Mouse (Mus musculus): ENCODE measurements around the gene Hist1h2ai.
"Not testable (repeated sequence)": the region's sequence is repeated elsewhere in the genome, so short reads cannot be mapped to it uniquely, and the experiment has no call there.

The Hist1h2ai gene

DNA sequence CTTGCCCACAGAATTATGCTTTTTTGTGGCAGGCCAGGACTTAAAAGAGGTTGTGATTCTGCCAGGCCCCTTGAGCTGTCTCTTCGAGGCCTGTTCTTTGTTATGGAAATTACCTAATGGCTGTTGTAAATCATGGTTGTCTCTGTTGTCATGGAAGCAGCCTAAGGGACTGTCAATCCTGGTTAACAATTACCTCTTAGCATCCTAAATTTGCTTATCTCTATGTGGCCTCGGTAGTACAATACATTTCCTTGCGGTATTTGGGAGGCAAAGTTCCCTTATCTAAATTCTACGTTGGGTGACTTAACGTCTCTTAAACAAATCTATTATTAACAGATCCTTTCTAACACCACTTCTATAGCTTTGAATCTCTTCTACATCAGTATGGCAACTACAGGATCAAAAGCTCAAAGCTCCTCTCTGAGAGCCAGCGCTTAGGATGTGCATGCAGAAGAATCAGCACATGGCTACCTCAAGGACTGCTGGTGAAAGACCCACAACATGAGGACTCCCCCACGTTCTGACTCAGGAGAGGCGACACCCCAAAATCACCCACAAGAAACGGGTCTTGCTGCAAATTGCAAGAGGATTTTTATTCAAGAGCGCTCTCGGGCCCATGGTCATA lies 11.8 kb downstream of the Hist1h2ai start:
- no peak for DNase-seq (ENCODE audit: low read depth, low spot score)

- no peak for DNase-seq (ENCODE audit: low read depth, low spot score)
Observed at GRCm38 (mm10) chr13:21729544-21729943, 13.3 kb downstream of the Hist1h2ai start.

DNA sequence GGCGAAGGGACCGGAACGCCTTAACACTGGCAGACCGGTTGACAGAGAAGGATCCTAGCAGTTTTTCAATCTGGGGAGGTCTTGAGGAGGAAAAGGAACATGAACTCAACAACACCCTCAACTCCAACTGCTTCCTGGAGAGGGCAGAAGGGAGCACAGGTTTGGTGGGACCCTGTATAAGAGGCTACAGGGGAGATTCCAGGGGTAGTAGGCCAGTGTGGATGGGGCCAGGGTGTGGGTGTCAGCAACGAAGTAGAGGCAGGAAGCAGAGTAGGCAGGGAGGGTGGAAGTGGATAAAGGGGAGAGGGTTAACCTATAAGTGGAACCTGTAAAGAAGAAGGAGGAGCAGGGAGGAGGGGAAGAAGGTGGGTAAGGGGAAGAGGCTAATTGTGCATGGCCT lies 17.2 kb downstream of the Hist1h2ai start:
- no peak for DNase-seq (ENCODE audit: low read depth, low spot score)

- peak; percentile 92 for DNase-seq (ENCODE audit: low read depth, low spot score)
Observed at GRCm38 (mm10) chr13:21734010-21734905, 18.0 kb downstream of the Hist1h2ai start.

- DNase-seq (ENCODE audit: low read depth, low spot score) = peak; percentile 83
Observed at GRCm38 (mm10) chr13:21734906-21735767, 18.9 kb downstream of the Hist1h2ai start, which contains the start of gene Hist1h4j. Gene Hist1h4j (plus strand): TSS chr13:21735064.

- DNase-seq (ENCODE audit: low read depth, low spot score) = no peak
Observed at GRCm38 (mm10) chr13:21745006-21745405, 28.8 kb downstream of the Hist1h2ai start.

DNA sequence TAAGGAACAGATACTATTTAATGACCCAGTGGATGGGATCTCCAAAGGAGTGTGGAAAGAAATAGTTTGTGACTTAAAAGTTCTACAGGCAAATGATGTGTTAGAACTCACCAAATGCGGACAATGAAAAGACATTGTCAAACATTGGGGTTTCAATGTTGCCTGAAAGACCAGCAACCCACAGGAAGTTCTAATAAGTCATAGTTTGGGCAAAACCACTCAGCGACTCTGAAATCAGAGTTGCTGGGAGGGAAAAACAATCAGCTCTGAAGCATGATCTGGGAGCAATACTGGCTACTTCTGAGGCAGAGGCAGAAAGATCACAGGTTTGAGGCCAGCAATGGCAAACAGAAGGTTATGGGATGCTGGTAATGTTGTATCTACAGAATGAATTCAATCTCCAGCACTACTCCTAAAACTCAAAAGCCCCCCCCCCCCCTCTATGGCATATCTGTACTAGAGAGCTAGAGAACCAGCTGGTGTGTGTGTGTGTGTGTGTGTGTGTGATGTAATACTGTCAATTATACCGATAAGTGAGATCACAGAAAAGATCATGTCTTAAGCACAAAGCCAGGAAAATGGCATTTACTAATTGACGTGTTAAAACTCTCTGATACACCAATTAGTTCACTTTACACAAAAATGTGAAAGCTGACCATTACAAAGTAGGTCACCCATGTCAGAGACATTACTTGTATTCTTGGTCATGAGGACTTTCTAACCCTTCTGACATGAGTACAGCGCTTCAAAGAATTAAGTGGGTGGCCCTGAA lies 33.4 kb downstream of the Hist1h2ai start:
- DNase-seq (ENCODE audit: low read depth, low spot score) = peak; percentile 35

- peak; percentile 91 for DNase-seq (ENCODE audit: low read depth, low spot score)
Observed at GRCm38 (mm10) chr13:21750159-21751017, 34.2 kb downstream of the Hist1h2ai start, which contains the start of gene Hist1h4k. Gene Hist1h4k (minus strand): TSS chr13:21750505.

DNA sequence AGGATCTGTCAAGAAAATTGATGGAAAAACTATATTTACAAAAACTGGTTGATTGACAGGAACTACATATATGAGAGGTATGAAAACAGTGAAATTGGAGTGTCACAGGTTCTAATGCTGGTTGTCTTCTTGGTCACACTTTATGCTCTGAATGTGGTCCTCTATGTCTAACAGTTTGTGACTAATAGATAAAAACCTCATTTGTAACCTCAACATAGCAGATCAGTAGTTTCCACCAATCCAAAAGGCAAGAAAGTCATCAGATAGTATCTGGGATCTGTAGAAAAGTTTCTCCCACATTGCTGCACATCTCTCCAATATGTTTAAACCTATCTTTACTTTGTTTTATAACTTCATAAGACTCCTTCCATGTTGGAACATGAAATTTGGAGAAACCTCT lies 35.2 kb downstream of the Hist1h2ai start:
- DNase-seq (ENCODE audit: low read depth, low spot score) = no peak

DNA sequence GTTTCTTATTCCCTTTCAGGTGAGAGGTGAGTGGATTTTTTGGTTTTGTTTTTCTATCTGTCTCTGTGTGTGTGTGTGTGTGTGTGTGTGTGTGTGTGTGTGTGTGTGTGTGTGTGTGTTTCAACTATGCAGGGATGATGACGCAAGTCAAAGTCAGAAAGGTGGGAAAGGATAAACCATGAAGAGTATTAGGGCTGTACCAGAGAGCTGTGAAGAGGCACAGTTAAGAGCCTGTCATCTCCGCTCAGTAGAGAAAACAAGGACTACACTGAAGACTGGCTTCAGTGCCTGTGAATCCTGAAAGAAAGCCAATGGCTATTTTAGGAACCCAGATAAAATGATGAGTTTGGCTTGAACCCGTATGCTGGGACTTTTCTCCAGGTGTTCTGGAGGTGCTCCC lies 35.6 kb downstream of the Hist1h2ai start:
- no peak for DNase-seq (ENCODE audit: low read depth, low spot score)

DNA sequence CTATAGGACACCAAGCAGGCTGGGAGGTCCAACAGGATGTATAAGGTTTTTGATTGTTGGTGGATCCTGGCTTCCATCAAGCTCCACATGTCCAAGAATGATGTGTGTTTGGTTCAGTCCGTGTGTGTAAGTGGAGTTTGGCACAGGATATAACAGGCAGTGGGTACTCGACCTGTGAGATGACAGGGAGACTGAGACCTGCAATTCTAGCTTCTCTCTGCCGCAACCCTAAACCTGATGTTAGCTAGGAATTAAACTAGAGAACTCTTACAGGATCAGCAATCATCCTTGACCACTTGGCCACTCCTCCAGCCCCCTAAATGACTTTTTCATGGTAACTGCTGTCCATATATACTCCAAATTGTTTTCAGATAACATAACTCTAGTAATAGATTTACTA lies 36.1 kb downstream of the Hist1h2ai start:
- peak; percentile 16 for DNase-seq (ENCODE audit: low read depth, low spot score)

DNA sequence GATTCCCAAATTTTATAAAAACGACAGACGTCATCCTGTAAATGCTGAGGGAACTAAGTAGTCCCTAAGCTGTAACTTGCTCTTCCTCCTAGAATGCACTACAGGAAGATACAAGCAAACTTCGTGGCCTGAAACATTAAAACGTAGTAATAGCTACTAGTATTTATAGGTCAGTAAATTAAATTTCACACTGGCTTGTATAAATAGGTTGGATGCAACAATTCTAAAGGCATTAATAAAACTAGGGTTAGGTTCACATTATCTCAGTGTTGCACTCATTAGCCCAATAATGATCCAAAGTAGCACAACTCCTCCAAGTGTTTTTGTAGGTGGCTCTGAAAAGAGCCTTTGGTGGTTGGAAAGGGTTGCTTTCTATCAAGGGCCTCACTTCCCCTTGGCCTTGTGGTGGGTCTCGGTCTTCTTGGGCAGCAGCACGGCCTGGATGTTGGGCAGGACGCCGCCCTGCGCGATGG lies 36.9 kb downstream of the Hist1h2ai start:
- peak; percentile 32 for DNase-seq (ENCODE audit: low read depth, low spot score)

- DNase-seq (ENCODE audit: low read depth, low spot score) = peak; percentile 87
Observed at GRCm38 (mm10) chr13:21753524-21754285, 37.5 kb downstream of the Hist1h2ai start, which contains the start of the genes Hist1h2ak and Hist1h2bn. Gene Hist1h2ak (minus strand): TSS chr13:21753827. Gene Hist1h2bn (plus strand): TSS chr13:21754123.

GRCm38 (mm10) chr13:21754294-21755001 lies 38.2 kb downstream of the Hist1h2ai start:
- DNase-seq (ENCODE audit: low read depth, low spot score) = not testable (repeated sequence)

GRCm38 (mm10) chr13:21755707-21756106 lies 39.5 kb downstream of the Hist1h2ai start:
- DNase-seq (ENCODE audit: low read depth, low spot score) = no peak

Data from embryo, embryonic 11.5 days (tissue).